Mouse (Mus musculus) embryonic fibroblast, embryonic 13.5 days (primary cell): ENCODE measurements around the gene Fcho1.

Experiments used
- CTCF ChIP-seq: IDR thresholded peaks from 2 replicates; pipeline ENCODE4 v1.5.1; 2011; ENCODE audit warnings: mild to moderate bottlenecking, control low read depth, low read length, moderate library complexity, borderline replicate concordance; ENCODE audit not compliant: insufficient read depth
- POLR2A ChIP-seq: IDR thresholded peaks from 2 replicates; pipeline ENCODE4 v1.6.1; 2011; ENCODE audit warnings: low read depth, mild to moderate bottlenecking, control low read depth, low read length, moderate library complexity

DNA sequence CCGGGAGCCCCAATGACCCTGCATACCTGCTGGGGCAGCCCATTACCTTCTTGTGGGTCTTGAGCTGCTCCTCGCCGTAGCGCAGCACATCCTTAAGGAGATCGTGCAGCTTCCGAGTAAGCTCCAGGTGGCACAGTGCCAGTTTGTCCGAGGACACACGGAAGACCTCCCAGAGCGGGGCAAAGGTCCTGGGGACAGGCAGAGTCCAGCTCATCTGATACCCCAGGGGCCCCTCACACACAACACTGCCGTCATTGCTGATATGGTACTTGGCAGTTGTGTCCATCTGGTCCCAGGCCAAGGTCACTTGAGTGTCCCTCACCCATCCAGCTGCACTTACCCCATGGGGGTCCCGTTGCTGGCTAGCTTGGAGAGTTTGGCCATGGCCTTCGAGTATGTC, 8.4 kb downstream of the Fcho1 start:
- TF ChIP-seq POLR2A (no peak), CTCF (no peak)
